Mouse (Mus musculus): Measurements from ENCODE around the gene Tagap. TPM values are rescaled to one million over a fixed set of nuclear protein-coding genes. Genes with fewer than 3 reads are reported as not detected.

The Tagap gene
- polyA plus RNA-seq (2012; rRNA removed; ENCODE audit: low replicate concordance), result 3.6 and 36.3 TPM in 2 replicates

DNA sequence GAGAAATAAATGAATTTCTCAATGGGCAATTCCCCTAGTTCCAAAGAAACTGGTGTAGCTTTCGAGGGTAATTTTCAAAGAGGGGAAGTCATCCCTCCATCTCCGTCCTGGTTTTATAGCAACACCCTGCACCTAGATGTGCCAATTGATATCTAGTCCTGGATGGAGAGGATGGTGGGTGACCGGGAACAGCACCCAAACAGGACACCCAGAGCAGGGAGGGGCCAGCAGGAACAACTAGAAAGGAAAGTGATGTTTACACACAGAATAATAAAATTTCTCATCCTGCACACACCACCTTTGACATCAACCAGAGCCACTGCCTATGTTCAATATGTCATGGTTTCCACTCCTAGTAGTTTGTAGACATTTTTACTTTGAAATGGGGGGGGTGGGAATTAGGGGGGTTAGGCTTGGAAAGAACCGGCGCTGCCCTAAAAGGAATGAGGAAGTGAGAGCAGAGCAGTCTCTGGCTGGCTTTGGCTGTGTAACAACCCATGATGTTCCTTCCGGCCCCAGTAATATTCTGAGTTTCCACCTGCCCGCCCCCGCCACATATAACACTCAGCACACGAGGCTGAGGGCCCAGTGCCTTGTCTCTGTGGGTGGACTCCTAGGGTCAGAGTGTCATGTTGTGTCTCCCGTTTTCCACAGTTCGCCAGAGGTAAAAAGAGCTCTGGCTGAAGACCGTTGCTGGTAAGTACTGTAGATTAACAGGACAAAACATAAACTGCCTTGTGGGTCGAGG is at the start of gene Tagap:
Gene Tagap, plus strand, starts transcription at position 588 of the 748 bp plus-strand sequence.

DNA sequence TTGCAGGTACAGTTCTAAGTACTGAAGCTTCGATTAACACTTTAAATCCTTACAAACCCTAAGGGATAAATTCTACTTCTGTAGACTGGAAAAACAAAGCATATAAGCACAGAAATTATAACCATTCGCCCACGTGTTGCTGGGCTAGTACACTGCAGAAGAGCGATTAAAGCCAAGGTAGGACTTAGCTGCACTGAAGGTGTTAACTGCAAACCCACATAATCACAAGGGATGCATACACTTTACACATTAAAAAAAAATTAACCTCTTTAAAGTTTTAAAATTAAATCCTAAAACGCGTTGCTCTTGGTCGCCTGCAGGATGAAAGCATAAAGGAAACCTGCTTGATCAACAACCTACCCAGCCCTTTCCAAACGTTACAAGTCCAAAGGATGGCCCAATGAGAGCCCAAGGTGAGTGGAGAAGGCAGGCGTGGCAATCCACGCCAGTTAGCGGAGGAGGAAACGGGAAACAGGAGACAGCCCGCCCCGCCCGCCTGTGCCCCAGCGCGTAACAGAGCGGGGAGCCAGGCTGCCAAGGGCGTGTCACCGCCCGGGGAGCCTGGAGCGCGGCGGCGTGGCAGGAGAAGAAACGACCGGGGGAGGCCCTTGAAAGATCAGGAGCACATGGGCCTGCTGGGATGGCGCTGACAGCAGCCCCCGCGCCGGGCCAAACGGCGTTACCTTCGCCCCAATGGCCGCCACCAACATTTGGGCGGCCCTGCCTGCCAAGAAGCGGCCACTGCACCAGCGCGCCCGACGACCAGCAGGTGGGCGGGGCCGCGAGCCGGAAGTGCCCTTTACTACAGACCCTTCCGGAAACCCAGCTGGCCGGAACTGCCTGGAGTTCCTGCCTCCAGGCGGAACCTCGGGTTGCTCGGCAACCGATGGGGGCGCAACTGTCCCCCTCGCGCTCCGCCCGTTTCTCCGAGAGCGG is 19.6 kb downstream of the Tagap start, which contains the start of gene Rsph3a:
Gene Rsph3a, plus strand, starts transcription at position 498 of the 936 bp plus-strand sequence.

Other genes with a start within 250 kb of the Tagap start
- gene Fndc1, start 98.7 kb upstream of the Tagap start, polyA plus RNA-seq (2012; rRNA removed; ENCODE audit: low replicate concordance), result 25.7 and 30.0 TPM in 2 replicates
- 70.8 and 109 TPM in 2 replicates for gene Rsph3a, start 19.6 kb downstream of the Tagap start, polyA plus RNA-seq (2012; rRNA removed; ENCODE audit: low replicate concordance)
- gene Gm49673, start 221.8 kb downstream of the Tagap start, polyA plus RNA-seq (2012; rRNA removed; ENCODE audit: low replicate concordance), result 0.17 TPM in 1 of 2 replicates, not detected in the other
- gene Rnaset2a, start 222.1 kb downstream of the Tagap start, polyA plus RNA-seq (2012; rRNA removed; ENCODE audit: low replicate concordance), result 32.9 and 70.7 TPM in 2 replicates
- 3.3 and 3.7 TPM in 2 replicates for gene Fgfr1op, start 239.5 kb downstream of the Tagap start, polyA plus RNA-seq (2012; rRNA removed; ENCODE audit: low replicate concordance)

Data from subcutaneous adipose tissue, adult 2 months (tissue).